Mouse (Mus musculus) monocyte, adult 5-6 weeks (primary cell): Measurements from ENCODE around the gene Gm44805. TPM values are rescaled to one million over a fixed set of nuclear protein-coding genes. Genes with fewer than 3 reads are reported as not detected.
"Not testable (repeated sequence)": the region's sequence is repeated elsewhere in the genome, so short reads cannot be mapped to it uniquely, and the experiment has no call there.

Source experiments
- ATAC-seq: fragments of 153-309, 156-312 bp; replicated peaks from 2 replicates; pipeline ENCODE4 v1.8.0; 2017; ENCODE audit warnings: mild to moderate bottlenecking; ENCODE audit not compliant: low TSS enrichment, insufficient number of reproducible peaks, severe bottlenecking, poor library complexity, low FRiP score
- total RNA-seq: library from RNA; stranded (forward); fragments of 200-1000, 200-491, 200-594 nt; gene quantifications from 3 replicates; pipeline ENCODE4 v1.2.3, GENCODE M21; 2017

Gene Gm44805
- total RNA-seq, 1 experiment from 2014 or later = not detected

DNA sequence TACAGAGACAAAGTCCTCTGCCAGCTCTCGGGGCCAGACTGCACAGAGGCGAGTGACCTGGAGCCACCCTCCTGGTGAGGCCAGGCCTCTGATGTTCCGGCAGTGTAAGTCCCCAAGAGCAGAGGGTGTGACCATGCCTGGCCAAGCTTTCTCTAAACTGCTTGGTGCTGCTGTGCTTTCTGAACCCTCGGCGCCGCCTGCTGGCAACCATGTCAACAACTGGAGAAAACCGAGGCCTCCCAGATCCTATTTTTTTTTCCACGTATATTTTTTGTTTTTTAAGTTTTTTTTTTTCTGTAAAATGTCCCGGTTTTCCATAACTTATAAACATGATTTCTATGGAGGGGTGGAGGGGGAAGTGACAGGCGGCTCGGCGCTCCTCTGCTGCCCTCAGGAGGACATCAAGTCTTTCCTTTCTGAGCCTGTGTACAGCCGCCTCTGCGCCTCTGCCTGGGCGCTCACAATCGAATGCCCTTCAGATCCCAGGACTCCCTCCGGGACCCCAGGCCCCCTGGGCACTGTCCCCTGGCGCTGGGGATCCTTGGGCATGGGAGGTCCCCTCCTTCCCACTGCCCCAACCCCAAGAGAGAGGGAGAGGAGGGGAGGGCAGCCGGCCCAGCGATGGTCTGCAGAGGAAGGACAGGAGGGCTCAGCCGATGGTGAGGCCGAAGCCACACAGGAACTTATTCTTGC is 20.0 kb upstream of the Gm44805 start:
- ATAC-seq = peak; percentile 44

DNA sequence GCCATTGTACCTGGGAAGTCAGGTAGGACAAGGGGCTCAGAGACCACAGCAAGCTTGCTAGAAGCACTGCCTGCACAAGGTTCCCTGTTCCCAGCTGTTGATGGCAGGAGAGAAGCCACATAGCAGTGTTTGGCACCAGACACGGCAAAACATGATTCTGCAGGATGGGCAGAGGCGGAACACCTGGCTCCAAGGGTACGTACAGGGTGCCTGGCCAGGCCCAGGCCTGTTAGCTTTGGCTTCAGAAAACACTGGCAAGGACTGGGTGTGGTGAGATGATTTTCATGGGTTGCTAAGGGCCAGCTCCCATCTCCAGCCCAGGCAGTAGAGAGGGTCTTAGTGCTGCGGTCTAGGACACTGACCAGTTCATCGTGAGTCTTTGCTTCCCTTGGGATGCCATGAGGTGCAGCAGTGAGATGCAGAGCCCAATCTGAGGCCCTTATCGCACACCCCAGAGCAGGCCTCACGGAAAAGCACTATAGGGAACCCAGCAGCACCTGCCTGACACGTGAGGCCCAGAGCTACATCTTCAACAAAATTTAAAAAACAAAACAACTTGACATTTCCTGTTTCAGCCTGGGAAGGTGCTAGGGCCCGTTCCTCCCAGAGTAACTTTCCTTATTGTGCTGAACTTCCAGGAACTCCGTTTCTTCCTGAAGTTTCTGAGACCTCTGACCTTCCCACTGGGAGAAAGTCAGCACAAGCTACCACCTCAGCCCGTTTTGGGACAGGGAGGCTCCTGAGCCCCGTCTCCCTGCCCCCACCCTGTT is 19.3 kb upstream of the Gm44805 start:
- ATAC-seq = no peak

DNA sequence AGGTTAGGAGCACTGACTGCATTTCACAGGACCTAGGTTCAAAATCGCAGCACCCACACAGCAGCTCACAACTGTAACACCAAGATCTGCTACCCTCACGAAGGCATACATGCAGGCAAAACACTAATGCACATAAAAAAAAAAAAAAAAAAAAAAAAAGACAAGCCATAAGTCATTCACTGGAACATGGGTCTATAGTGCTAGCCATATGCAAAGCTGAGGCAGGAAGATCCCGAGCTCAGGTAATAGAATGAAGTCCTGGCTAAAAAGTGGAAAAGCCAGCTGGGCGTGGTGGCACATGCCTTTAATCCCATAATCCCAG is 18.6 kb upstream of the Gm44805 start:
- ATAC-seq = no peak

DNA sequence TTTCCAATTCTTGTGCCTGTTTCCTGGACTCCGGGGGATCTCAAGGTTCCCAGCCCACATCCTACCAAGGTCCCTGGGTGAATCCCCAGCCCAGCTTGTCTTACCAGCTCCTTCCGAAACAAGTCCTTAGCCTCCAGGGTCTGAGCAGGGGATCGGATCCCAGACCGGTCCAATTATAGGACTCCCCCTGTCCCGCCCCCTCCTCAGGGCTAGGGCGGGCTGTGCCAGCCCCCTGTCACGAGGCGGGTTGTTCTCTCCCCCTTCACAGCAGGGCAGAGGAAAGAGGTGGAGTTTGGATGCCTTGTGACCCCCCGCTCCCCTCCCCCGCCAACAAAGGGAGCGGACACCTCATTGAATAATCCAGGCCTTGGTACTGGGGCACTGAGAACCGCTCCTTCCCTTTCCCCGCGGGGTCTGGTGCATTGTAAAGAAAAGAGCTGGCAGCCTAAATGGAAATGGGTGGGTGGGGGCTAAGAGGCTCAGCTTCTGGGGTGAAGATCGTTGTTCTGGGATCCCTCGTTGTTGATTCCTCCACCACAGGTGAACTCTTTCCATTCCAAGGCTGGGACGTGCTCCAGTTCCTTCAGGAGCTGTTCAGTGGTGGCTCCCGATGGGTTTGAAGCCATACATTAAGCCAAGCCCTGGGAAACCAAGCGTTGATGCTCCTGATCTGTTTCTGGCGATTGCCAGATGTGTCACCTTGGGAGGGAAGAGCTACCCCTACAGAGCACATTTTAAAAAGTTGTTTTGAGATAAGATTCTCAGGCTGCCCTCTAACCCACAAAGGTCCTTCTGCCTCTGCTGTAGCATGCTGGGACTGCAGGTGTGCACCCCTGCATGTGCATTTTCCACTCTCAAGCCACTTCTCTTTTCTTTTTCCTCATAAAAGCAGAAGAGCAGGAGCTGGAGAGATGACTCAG is 17.9 kb upstream of the Gm44805 start, which contains the start of gene Apoe:
Gene Apoe, minus strand, starts transcription at position 282 of the 920 bp plus-strand sequence.
- peak; percentile 32 for ATAC-seq

DNA sequence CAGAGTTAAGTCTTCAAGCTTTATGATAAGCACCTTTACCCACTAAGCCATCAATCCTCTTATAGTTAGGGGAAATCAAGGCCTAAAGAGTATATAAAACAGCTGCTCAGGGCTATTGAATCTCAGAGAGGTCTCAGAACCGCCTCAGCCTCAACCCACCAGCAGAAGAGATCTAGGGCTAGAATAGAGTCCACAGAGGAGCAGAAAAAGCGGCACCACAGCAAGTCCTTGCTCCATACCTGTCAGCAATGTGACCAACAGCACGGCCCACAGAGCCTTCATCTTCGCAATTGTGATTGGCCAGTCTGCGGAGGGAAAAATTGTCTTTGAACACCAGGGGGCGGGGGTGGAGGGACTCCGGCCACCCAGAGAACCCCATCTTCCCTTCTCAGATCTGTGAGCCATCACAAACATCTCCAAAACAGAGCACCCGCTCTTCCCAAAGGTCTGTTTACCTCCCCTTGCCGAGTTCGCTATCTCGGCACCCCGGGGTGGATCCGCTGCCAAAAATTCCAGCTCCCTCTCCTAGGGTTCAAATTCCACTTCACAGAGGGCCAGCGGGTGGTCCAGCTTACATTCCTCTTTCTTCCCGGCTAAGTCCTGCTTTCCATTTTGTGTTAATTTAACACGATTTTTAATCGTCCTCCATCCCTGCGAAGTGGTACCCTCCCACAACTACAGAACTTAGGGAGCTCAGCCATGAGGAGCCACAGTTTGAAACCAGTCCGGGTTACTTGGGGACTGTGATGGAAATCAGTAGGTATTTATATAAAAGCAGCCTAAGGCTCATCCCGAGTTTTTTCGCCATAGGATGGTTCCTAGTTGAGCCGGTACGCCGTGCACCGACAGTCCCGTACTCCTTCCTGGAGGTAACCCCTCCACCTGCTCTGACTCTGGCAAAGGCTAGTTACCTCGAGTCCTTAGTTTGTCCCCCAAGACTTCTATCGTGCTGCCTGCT is 17.0 kb upstream of the Gm44805 start:
- peak; percentile 29 for ATAC-seq

DNA sequence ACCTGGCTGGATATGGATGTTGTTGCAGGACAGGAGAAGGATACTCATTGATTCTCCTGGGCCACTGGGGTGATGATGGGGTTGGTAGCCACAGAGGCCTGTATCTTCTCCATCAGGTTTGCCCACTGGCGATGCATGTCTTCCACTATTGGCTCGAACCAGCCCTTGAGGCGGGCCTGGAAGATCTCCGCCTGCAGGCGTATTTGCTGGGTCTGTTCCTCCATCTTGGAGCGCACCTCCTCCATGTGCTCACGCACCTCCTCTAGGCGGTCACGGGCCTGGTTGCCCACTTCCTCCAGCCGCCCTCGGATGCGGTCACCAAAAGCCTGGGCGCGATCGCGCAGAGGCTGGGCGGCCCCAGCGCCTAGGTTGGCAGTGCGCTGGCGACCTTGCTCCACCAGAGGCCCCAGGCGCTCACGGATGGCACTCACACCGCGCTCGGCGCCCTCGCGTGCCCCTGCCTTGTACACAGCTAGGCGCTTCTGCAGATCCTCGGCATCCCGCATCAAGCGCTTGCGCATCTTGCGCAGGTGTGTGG is 15.2 kb upstream of the Gm44805 start:
- ATAC-seq = no peak

DNA sequence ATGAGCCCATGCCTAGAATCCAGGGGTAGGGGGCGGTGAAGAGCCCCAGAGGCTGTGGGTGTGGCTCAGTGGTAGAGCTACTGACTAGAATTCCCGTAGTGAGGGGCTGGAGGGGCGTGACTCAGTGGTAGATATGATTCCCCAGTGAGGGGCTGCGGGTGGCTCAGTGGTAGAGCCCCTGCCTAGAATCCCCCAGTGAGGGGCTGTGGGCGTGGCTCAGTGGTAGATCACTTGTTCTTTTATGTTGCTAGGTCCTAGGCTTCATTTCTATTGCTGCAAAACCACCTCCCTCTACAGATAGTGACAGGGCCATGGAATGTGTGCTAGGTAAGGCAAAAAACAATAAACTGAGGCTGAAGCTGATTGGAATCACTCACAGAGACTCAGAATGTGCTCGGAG is 14.7 kb upstream of the Gm44805 start:
- ATAC-seq = no peak

DNA sequence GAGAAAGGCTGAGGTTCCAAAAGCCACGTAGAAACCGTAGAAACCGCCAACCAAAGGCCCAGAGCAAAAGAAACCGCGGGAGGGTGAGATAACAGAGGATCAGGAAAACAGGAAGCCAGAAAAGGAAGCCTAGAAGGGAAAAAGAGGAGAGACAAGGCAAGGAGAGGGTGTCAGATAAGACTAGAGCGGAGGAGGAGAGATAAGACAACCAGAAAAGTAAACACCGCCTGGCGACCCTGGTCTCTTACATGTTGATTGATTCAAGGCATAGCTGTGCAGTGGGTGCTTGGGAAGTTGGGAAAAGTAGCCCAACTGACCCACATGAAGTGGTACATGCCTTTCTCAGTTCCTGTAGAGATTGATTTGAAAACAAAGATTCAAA is 14.0 kb upstream of the Gm44805 start:
- no peak for ATAC-seq

DNA sequence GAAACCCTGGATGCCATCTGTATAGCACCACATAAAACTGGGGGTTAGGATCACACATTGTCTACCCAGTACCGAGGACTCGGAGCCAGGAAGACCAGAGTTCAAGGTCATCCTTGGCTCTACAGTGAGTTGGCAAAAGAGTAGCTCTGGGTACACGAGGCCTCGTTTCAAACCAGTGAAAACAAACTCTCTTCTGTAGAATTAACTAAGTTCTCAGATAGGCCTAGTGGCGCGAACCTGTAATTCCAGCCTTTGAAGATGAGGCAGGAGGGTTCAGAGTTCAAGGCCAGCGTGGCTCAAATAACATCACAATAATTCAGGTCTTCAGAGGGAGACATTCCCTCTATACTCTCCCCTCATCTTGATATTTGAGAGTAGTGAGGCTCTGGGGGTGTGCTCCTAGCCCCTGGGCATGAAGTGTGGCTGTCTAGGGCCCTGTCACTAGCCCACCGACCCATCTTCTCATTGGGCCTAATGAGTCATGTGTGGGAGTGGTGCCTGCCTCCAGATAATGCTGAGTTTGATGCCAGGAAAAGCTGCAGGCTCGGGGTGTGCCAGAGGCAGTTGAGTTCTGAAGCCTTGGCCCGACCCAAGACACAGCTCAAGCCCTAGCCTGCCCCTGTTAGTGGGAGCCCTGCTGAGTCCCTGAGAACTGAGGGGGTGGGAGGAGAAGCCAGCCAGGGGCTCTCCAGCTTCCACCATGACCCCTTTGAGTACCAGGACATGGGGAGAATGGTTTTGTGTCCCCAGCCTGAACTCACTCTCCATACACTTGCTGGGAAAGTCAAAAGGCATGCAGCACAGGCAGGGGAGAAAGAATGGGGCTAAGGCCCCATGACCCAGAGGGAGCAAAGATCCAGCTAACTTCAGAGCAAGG is 13.4 kb upstream of the Gm44805 start:
- ATAC-seq = no peak

DNA sequence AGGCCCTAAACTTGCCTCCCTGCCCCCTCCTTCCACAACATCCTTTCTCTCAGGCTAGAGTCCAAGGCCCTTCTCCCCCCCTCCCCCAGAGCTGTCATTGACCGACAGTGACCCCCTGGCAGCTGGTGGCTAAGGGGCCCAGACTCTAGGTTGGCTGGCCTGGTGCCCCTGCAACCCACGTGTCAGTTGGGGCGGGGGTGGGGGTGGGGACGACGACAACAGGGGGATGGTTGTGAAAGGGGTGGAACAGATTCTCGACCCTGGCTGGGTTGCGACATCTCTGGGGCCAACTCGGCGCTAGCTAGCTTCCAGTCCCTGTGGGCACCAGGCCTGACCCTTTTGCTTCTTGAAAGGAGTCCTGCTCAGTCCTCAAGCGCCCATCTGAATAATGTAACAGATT is 12.2 kb upstream of the Gm44805 start:
- peak; percentile 60 for ATAC-seq

DNA sequence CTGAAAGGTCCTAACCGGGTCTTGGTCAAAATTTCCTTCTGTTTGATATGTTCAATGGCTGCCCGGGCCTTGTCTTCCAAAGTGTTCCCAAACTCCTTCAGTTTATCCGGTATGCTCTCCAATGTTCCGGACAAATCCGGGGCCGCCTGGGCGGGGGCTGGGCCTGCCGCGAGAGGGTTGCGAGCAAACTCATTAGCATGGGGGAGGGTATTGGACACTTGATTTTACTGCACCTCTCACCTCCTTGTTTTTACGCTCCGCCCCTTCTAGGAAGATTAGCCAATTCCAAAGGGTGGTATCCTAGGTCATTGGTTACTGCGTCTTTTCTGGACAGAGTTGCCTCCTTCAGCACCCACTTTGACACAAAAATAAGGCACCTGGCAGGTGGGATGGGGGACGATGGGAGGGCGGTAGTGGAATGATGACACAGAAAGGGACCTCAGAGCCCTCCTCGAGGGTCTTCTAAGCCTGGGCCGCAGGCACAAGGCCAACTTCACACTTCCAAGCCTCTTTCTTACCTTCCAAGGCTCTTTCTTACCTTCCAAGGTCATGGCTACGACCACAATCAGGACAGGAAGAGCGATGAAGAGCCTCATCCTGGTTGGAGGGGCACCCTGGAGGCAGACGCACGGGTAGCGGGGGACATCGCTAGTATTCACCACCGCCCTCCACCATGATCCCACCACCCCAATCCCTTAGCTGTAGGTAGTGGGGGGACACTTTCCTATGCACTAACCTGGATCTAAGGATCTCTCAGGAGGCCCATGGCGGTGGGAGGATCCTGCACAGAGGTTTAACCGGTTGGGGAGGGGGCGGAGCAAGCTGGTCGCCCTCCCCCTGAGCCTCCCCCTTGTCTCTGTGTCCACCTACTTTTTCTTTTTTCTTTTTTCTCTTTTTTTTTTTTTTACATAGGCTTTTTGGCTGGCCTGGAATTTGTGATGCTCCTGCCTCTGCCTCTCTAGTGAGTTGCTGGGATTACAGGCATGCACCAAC is 10.9 kb upstream of the Gm44805 start, which contains the start of gene Apoc1:
Gene Apoc1, minus strand, starts transcription at position 788 of the 993 bp plus-strand sequence.
- ATAC-seq = no peak

DNA sequence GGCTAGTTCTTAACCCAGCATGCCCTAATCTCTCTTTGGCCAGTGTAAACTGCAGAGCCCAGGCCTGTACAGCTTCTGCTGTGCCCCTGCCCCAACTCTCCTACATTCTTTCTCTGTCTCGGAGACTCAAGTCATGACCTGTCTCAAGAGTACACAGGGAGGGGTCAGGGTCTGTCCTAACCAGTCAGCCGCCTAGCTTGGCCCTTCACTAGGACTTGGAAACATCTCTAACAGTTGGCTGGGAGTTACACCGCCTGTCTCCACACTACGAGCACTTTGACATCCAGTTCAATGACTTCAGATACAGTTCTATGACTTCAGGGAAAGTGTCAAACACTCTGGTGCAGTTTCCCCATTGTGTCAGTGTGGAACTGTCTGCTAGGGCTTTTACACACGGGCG is 10.2 kb upstream of the Gm44805 start:
- no peak for ATAC-seq

DNA sequence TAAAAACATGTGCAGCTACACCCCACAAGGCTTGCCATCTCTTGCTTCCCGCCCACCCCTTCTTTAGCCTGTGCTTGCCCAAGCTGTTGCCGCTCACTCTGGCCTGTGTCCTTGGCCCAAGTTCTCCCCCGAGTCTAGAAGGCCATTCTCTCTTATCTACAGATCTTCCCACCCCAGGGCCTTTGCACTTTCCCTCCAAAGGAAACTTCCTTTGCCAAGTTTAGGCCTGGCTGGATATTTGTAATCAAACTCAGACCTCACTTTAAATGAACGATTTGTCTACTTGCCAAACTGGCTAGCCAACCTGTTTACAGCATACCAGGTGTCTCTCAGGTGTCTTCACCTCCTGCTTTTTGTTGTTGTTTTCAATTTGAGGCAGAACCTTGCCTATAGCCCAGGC is 9.6 kb upstream of the Gm44805 start:
- no peak for ATAC-seq

DNA sequence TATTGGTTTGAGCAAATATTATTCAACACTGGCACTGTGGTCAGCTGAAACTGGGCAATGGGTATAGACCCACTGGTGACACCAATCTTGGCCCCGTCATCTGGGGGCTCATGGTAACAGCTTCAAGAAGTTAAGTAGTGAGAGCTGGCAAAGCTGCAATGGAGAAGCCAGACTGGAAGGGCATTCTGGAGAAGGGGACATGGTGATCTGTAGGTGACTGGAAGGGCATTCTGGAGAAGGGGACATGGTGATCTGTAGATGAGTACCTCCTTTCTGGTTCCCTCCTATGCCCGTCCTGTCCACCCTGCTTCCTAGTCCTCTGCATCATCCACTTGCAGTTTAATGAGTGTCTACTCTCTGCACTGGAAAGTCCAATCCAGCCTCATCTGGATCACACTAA is 7.4 kb upstream of the Gm44805 start:
- ATAC-seq = no peak

DNA sequence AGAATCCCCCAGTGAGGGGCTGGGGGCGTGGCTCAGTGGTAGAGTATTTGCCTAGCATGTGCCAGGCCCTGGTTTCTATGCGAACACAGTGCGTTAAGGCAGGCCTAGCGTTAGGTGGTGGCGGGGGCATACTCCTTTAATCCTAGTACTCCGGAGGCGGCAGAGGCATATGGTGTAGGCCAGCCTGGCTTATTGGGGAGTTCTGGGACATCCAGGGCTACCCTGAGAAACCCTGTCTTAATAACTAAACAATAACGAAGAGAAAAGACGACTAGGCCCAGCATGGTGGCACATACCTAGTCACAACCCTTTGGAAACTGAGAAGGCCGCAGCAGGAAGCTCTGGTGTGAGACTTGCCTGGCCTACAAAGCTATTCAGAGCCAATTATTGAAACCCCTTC is 6.9 kb upstream of the Gm44805 start:
- ATAC-seq = no peak

DNA sequence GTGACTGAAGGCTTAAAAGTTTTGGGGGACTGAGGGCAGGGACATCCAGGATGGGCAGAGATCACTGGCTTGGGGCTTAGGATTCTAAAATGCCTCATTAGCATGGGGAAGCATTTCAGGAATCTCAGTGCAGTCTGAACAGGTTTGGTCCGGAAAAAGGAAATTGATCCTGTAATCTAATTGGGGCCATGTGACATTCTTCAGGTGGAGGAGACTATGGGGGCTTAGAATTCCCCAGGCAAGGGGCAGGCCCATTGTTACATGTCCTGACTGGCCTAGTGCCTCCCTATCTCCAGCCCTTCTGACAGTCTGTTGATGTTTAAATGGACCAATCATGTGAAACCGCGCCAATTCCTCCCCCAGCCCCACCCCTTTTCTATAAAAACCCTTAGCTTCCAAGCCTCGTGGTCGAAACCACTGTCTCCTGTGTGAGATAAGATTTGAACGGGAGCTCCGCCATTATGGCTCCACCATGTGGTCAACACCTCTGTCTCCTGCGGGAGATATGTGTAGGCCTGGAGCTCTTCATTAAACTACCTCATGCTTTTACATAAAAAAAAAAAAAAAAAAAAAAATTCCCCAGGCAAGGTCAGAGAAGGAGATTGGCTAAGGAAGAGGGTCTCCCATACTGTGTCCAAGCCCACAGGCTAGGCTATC is 5.8 kb upstream of the Gm44805 start:
- ATAC-seq = not testable (repeated sequence)
